Mouse (Mus musculus) kidney, adult 2 months (tissue): ENCODE measurements around the gene Hic1. TPM values are rescaled to one million over a fixed set of nuclear protein-coding genes. Genes with fewer than 3 reads are reported as not detected.

Source experiments
- DNase-seq: peaks from one replicate; pipeline ENCODE4 v3.0.0; 2021
- H3K27ac ChIP-seq: fragments of 200-500 bp; 2 replicates; pipeline ENCODE4 v1.5.1; 2012; ENCODE audit warnings: low read depth, low read length, control low read depth, inconsistent platforms; ENCODE audit not compliant: insufficient read depth
- H3K27me3 ChIP-seq: fragments of 200-500 bp; replicated peaks from 2 replicates; pipeline ENCODE4 v1.6.1; 2012; ENCODE audit warnings: mild to moderate bottlenecking, moderate library complexity, low read length, inconsistent platforms; ENCODE audit not compliant: control insufficient read depth, insufficient read depth
- H3K36me3 ChIP-seq: fragments of 200-500 bp; 2 replicates; pipeline ENCODE4 v1.6.1; 2012; ENCODE audit warnings: mild to moderate bottlenecking, moderate library complexity, low read length, inconsistent platforms; ENCODE audit not compliant: control insufficient read depth, insufficient read depth
- H3K4me1 ChIP-seq: fragments of 200-500 bp; 2 replicates; pipeline ENCODE4 v1.6.1; 2011; ENCODE audit warnings: low read length; ENCODE audit not compliant: control insufficient read depth, insufficient read depth
- H3K4me3 ChIP-seq: fragments of 200-500 bp; 2 replicates; pipeline ENCODE4 v1.5.1; 2011; ENCODE audit warnings: mild to moderate bottlenecking, low read depth, low read length, control low read depth; ENCODE audit not compliant: insufficient read depth
- CTCF ChIP-seq: fragments of 200-500 bp; conservative IDR thresholded peaks from 2 replicates; pipeline ENCODE4 v1.5.1; 2011; ENCODE audit warnings: low read depth, mild to moderate bottlenecking, control low read depth, low read length, moderate library complexity, mixed read lengths; ENCODE audit not compliant: insufficient read depth, insufficient read length
- POLR2A ChIP-seq: fragments of 200-500 bp; IDR thresholded peaks from one replicate; pipeline ENCODE4 v1.6.1; 2011; ENCODE audit warnings: low read depth, low read length, control low read depth
- WGBS: fragments of 180-500 bp; shearing (Covaris S2); methylation state at CpG from one replicate; pipeline ENCODE4 v1.1.7; 2018; 5-methylcytosine and 5-hydroxymethylcytosine counted together
- polyA plus RNA-seq: library from polyadenylated mRNA; depleted of rRNA; stranded (reverse); fragments of >200 nt; gene quantifications from 2 replicates; pipeline ENCODE4 v1.2.3, GENCODE M21; 2012

Hic1 gene
- polyA plus RNA-seq, 1 experiment, result 8.6 TPM

GRCm38 (mm10) chr11:75136666-75137398, 32.5 kb downstream of the Hic1 start:
- no peaks in the 10 kb centered on the region for H3K36me3 ChIP-seq
- no peaks in the 10 kb centered on the region for H3K27me3 ChIP-seq
- H3K4me3 ChIP-seq, result no peak overlapping the region
- peak overlapping the region; percentile 74 for H3K27ac ChIP-seq
- 22% methylated on average over 5 of the region's 5 CpGs for WGBS
- no peak for TF ChIP-seq POLR2A
- no peak for TF ChIP-seq CTCF
- peak; percentile 87 for DNase-seq
- peaks cover 61% of the 10 kb centered on the region for H3K4me1 ChIP-seq

- 59% methylated on average over 4 of the region's 4 CpGs for whole genome bisulfite sequencing
- H3K4me3 ChIP-seq, result no peak overlapping the region
- no peak for TF ChIP-seq POLR2A
- TF ChIP-seq CTCF, result no peak
- no peaks in the 10 kb centered on the region for H3K27me3 ChIP-seq
- peaks cover 51% of the 10 kb centered on the region for H3K4me1 ChIP-seq
- no peaks in the 10 kb centered on the region for H3K36me3 ChIP-seq
- peak; percentile 92 for DNase-seq
- peak overlapping the region; percentile 65 for H3K27ac ChIP-seq
Measured at GRCm38 (mm10) chr11:75135358-75135757, 34.0 kb downstream of the Hic1 start.

DNA sequence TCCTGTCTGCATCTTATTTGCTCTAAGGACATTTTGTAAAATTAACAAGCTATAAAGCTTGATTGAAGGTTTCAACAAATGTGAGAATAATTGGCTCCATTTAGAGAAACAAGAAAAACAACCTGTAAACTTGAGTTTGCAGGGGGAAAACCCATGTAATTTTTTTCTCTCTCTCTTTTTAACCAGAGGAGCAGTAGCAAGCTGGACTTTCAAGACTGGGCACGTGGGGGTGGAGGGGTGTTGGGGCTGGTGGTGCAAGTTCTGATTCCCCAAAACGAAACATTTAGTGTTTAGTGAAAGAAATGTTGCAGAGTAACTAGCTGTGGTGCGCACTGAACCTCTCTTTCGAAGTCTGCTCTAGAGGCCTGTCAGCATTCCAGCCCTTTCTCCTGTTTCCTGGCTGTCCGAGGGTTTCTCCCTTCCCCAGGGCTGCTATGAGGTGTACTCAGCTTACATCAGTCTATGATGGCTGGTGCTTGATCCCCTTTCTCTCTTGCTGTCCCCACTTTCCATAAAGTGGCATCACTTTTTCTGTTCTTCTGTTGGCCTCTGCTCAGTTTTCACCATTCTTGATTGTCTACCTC, 34.7 kb downstream of the Hic1 start:
- no peak overlapping the region for H3K4me3 ChIP-seq
- peaks cover 50% of the 10 kb centered on the region for H3K4me1 ChIP-seq
- H3K27me3 ChIP-seq, result no peaks in the 10 kb centered on the region
- H3K36me3 ChIP-seq, result no peaks in the 10 kb centered on the region
- TF ChIP-seq POLR2A (no peak), CTCF (no peak)
- H3K27ac ChIP-seq, result peak overlapping the region; percentile 65
- WGBS, result 25% methylated on average over 5 of the region's 5 CpGs
- peak; percentile 54 for DNase-seq

- peaks cover 45% of the 10 kb centered on the region for H3K4me1 ChIP-seq
- peak; percentile 88 for DNase-seq
- WGBS, result 9% methylated on average over 2 of the region's 2 CpGs
Measured at GRCm38 (mm10) chr11:75133951-75134350, 35.4 kb downstream of the Hic1 start.

DNA sequence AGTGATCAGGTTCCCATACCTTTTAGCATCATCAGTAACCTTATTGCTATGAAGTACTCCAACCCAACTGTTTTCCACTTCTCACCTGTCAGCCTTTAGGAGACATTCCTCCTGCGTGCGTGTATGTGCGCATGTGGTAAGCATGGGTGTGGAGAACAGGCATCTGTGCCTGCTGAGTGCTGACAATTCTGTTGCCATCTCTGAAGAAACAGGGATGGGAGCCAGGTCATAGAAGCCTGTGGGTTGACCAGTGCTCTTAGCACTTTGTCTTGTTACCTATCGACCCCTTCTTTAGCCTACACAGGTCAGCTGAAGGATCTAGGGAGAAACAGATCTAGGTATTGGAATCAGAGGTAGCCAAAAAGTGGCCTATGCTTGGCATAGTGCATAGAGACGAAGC, 35.9 kb downstream of the Hic1 start:
- Histone ChIP-seq H3K4me3 (no peak overlapping the region), H3K36me3 (no peaks in the 10 kb centered on the region), H3K4me1 (peaks cover 40% of the 10 kb centered on the region), H3K27ac (peak overlapping the region; percentile 71), H3K27me3 (no peaks in the 10 kb centered on the region)
- DNase-seq, result no peak
- no peak for TF ChIP-seq POLR2A
- TF ChIP-seq CTCF, result no peak
- WGBS, result 85% methylated on average over 5 of the region's 5 CpGs

More at GRCm38 (mm10) chr11:75133951-75134350, 35.4 kb downstream of the Hic1 start:
- TF ChIP-seq CTCF, result no peak
- no peak for TF ChIP-seq POLR2A
- no peaks in the 10 kb centered on the region for H3K36me3 ChIP-seq
- H3K27ac ChIP-seq, result peak overlapping the region; percentile 71
- H3K27me3 ChIP-seq, result no peaks in the 10 kb centered on the region
- H3K4me3 ChIP-seq, result no peak overlapping the region

DNA sequence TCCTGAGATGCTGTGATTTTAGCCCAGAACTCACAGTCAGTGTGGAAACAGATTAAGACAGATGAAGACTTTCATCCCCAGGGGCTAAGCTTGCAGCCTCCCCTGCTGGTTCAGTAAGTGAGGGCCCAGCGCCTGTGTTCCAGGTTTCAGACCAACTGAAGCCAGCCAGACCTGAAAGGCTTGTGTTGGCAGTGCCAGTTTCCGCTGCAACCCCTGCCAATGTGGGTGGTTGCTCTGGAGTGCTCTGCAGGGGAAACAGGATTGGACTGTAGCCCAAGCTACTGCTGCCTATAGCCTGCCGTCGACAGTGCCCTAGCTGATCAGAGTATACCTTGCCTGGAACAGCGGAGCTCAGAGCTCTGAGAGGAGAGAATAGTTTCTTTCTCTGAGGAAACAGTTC, 37.0 kb downstream of the Hic1 start:
- Histone ChIP-seq H3K4me1 (peaks cover 31% of the 10 kb centered on the region), H3K4me3 (no peak overlapping the region), H3K27ac (no peak overlapping the region), H3K27me3 (no peaks in the 10 kb centered on the region), H3K36me3 (no peaks in the 10 kb centered on the region)
- 39% methylated on average over 5 of the region's 5 CpGs for WGBS
- peak; percentile 79 for DNase-seq
- no peak for TF ChIP-seq POLR2A
- TF ChIP-seq CTCF, result peak; percentile 47; the same call in 1 of the 2 replicates

DNA sequence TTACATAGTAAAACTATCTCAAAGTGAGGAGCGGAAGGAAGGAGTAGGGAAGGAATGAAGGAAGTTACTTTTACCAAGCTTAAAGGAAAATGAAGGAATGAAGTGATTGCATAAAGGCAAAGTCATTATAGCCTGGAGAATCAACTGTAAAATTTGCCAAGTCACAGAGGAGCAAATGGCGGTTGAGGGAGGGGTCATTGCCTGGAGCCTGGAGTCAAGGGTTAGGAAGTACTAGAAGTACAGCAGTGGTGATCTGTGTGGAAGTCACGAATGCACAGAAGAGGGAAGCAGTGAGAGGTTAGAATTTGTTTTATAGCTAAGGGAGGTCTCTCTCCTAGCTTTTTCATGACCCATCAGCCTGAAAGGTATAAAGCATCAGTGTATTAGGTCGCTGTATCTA, 38.0 kb downstream of the Hic1 start:
- Histone ChIP-seq H3K4me3 (no peak overlapping the region), H3K27ac (no peak overlapping the region), H3K36me3 (no peaks in the 10 kb centered on the region), H3K4me1 (peaks cover 22% of the 10 kb centered on the region; the same call in 1 of the 2 replicates), H3K27me3 (no peaks in the 10 kb centered on the region)
- no peak for DNase-seq
- WGBS, result 66% methylated on average over 4 of the region's 4 CpGs
- TF ChIP-seq POLR2A (no peak), CTCF (no peak)
